Mouse (Mus musculus) forebrain, embryonic 16.5 days (tissue): ENCODE results near the gene Actn1. TPM values are rescaled to one million over a fixed set of nuclear protein-coding genes. Genes with fewer than 3 reads are reported as not detected.
"Not testable (repeated sequence)": the region's sequence is repeated elsewhere in the genome, so short reads cannot be mapped to it uniquely, and the experiment has no call there.

Source experiments
- ATAC-seq: fragments of 200-750 bp; cut with Nextera tagmentation; 2 replicates; pipeline ENCODE4 v1.8.0; 2017; ENCODE audit warnings: mild to moderate bottlenecking, moderate library complexity
- H3K27ac ChIP-seq: fragments of 300-500 bp; sonication (generic); 2 replicates; pipeline ENCODE4 v1.5.1; 2014; ENCODE audit warnings: low read length, control low read depth
- H3K27me3 ChIP-seq: fragments of 300-500 bp; sonication (generic); replicated peaks from 2 replicates; pipeline ENCODE4 v1.6.1; 2014; ENCODE audit warnings: low read length; ENCODE audit not compliant: control insufficient read depth, insufficient read depth
- H3K36me3 ChIP-seq: fragments of 300-500 bp; sonication (generic); 2 replicates; pipeline ENCODE4 v1.6.1; 2014; ENCODE audit not compliant: control insufficient read depth, insufficient read depth
- H3K4me1 ChIP-seq: fragments of 300-500 bp; sonication (generic); replicated peaks from 2 replicates; pipeline ENCODE4 v1.6.1; 2014; ENCODE audit warnings: low read length; ENCODE audit not compliant: control insufficient read depth, insufficient read depth
- H3K4me2 ChIP-seq: fragments of 300-500 bp; sonication (generic); 2 replicates; pipeline ENCODE4 v1.6.1; 2014; ENCODE audit warnings: mild to moderate bottlenecking, low read length, control low read depth
- H3K4me3 ChIP-seq: fragments of 300-500 bp; sonication (generic); replicated peaks from 2 replicates; pipeline ENCODE4 v1.5.1; 2014; ENCODE audit warnings: mild to moderate bottlenecking, low read length, control low read depth
- H3K9ac ChIP-seq: fragments of 300-500 bp; sonication (generic); replicated peaks from 2 replicates; pipeline ENCODE4 v1.6.1; 2014; ENCODE audit warnings: low read depth, low read length, control low read depth
- H3K9me3 ChIP-seq: fragments of 300-500 bp; sonication (generic); 2 replicates; pipeline ENCODE4 v1.6.1; 2016; ENCODE audit warnings: low read length; ENCODE audit not compliant: control insufficient read depth
- WGBS: fragments of 180-500 bp; shearing (Covaris S2); extraction: QIAGEN DNeasy Blood & Tissue Kit; methylation state at CpG from one replicate; pipeline ENCODE4 v1.1.7; 2014; 5-methylcytosine and 5-hydroxymethylcytosine counted together
- polyA plus RNA-seq: library from polyadenylated mRNA; unstranded; fragments of >200 nt; fragmentation: Nextera tagmentation; extraction: Ambion mirVana; gene quantifications from 2 replicates; pipeline ENCODE4 v1.2.1, GENCODE M21; 2015

Actn1 gene
- polyA plus RNA-seq, 1 experiment from 2014 or later = 8.9 TPM

DNA sequence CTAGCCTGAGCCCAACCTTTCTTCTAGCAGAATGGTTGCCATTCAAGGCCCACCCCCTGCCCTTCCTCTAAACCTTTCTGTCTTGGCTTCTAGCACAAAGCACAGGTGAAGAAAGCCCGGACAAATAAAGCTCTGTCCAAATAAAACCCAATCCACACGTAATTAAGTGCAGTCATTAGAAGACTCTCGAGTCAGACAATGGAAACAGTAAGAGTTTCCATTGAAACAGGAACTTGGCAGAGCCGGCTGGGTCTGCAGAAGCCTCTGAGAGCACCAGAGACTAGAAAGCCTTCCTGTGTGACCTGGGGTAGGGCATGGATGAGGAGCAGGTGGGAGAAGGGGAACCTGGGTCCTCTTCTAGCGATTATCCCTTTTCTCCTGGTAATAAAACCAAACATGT lies 25.7 kb upstream of the Actn1 start:
- H3K27ac ChIP-seq = no peak overlapping the region
- H3K4me2 ChIP-seq = no peak overlapping the region
- no peaks in the 10 kb centered on the region for H3K27me3 ChIP-seq
- H3K9ac ChIP-seq = no peak overlapping the region
- no peaks in the 10 kb centered on the region for H3K36me3 ChIP-seq
- no peaks in the 10 kb centered on the region for H3K4me1 ChIP-seq
- no peak overlapping the region for H3K4me3 ChIP-seq
- ATAC-seq = no peak
- H3K9me3 ChIP-seq = no peaks in the 10 kb centered on the region
- 49% methylated on average over 5 of the region's 5 CpGs for WGBS

DNA sequence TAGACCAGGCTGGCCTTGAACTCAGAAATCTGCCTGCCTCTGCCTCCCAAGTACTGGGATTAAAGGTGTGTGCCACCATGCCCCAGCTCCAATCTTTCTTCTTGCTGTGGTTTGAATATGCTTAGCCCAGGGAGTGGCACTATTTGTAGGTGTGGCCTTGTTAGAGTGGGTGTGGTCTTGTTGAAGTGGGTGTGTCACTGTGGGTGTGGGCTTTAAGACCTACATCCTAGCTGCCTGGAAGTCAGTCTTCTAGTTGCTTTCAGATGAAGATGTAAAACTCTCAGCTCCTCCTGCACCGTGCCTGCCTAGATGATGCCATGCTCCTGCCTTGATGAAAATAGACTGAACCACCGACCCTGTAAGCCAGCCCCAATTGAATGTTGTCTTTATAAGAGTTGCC lies 24.1 kb upstream of the Actn1 start:
- 89% methylated on average over 2 of the region's 2 CpGs for WGBS

DNA sequence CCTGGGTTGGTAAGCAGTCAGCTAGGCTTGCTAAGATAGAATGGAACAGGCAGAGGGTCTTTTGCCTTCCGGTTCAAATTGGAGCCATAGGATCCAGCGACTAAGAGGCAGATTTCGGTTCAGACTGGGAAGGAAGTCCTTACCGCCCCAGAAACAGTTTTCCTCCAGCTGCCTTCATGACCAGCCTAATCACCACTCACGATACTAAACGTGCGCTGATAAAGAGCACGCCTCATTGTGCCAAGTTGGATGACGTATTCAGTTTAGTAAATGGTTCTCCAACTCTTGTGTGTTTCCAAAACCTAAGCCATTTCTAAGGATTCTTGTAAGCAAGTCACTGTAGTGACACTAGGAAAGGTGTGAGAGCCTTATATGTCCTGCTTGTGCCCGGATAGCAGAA lies 18.7 kb upstream of the Actn1 start:
- no peak overlapping the region for H3K4me2 ChIP-seq
- H3K27ac ChIP-seq = no peak overlapping the region
- no peaks in the 10 kb centered on the region for H3K4me1 ChIP-seq
- no peaks in the 10 kb centered on the region for H3K9me3 ChIP-seq
- ATAC-seq = no peak
- no peak overlapping the region for H3K9ac ChIP-seq
- no peaks in the 10 kb centered on the region for H3K36me3 ChIP-seq
- no peak overlapping the region for H3K4me3 ChIP-seq
- WGBS = 80% methylated on average over 10 of the region's 10 CpGs
- no peaks in the 10 kb centered on the region for H3K27me3 ChIP-seq

More for the DNA sequence above, 24.1 kb upstream of the Actn1 start:
- H3K9me3 ChIP-seq, H3K4me3 ChIP-seq, ATAC-seq, H3K36me3 ChIP-seq, H3K27me3 ChIP-seq, H3K27ac ChIP-seq, H3K4me1 ChIP-seq, H3K4me2 ChIP-seq, H3K9ac ChIP-seq: not testable (repeated sequence)

DNA sequence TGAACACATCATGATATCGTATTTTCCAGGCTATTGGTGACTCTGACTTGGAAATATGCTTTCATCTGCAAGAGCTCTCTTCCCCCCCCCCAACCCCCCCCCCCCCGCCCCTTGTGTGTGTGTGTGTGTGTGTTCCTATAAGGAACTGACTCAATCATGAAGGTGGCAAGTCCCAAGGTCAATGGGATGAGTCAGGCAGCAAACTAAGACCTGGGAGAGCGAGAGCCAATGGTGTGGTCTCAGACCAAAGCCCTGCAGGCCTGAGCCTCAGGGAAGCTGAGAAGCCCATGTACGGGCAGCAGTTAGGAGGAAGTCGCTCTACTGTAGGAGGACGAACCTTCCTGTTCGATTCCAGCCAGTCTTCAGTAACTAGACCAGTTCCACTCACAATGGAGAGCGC lies 17.3 kb upstream of the Actn1 start:
- 90% methylated on average over 7 of the region's 8 CpGs for WGBS
- Histone ChIP-seq H3K27me3 (no peaks in the 10 kb centered on the region), H3K36me3 (no peaks in the 10 kb centered on the region), H3K27ac (no peak overlapping the region), H3K9ac (no peak overlapping the region), H3K4me1 (peaks cover 6% of the 10 kb centered on the region; the same call in 1 of the 2 replicates), H3K9me3 (no peaks in the 10 kb centered on the region), H3K4me2 (no peak overlapping the region), H3K4me3 (no peak overlapping the region)
- no peak for ATAC-seq

DNA sequence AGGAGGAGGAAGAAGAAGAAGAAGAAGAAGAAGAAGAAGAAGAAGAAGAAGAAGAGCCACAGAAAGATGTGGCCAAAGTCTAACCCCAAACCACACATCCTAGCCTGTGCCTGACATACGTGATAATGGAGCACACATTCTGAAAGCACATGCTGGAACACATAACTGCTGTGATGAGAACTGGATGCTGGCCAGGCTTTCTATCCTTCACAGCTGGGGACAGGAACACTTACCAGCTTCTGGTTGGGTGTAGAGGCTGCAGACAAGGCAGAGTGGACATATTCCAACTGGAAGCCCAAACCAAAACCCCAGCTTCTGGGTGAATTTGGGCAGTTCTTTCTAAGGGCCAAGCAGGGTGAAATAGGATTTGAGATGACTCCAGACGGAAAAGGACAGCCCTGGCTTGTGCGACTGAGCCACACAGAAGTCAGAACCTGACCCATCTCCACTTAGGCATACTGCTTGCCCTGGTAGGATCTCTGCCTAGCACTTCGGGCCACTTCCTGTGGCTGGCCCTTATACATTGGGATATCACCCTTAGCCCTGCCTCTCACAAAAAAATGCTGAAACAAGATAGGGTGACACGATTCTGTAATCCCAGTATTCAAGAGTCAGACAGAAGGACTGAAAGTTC lies 15.1 kb upstream of the Actn1 start:
- Histone ChIP-seq H3K9ac (no peak overlapping the region), H3K9me3 (no peaks in the 10 kb centered on the region), H3K4me3 (no peak overlapping the region), H3K36me3 (no peaks in the 10 kb centered on the region), H3K4me1 (peaks cover 6% of the 10 kb centered on the region; the same call in 1 of the 2 replicates), H3K4me2 (no peak overlapping the region), H3K27me3 (no peaks in the 10 kb centered on the region), H3K27ac (no peak overlapping the region)
- 88% methylated on average over 5 of the region's 5 CpGs for WGBS
- ATAC-seq = no peak

DNA sequence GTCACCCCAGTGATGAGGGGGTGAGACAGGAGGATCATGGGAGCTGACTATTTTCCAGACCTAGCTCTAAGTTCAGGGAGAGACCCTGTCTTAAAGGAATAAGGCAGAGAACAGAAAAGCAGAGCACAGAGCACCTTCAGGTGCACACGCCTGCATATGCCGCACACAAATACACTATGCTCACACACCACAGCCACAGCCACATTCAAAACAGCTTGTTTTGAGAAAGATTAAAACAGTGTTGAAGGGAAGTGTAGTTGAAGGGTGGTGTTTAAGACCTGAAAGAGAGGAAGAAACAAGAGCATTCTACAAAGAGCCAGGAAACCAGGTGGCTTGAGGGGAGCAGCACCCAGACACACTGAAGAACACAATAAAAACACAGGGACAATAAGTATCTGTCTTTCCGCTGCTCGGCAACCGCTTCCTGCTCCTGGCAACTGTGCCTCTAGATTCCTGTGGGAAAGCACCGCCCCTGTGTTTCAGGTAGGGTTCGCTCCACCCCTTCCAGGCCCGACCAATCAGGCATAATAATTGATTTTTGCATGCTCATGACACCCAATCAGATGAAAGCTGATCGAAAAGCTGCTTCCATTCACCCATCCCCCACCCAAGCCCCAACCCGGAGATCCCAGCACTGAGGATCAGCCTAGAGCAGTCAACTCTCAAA lies 13.0 kb upstream of the Actn1 start:
- 0 out of 2 replicates have a peak overlapping the region, but pooled peaks have one; percentile 15 for H3K27ac ChIP-seq
- peak overlapping the region; percentile 30 for H3K4me3 ChIP-seq

DNA sequence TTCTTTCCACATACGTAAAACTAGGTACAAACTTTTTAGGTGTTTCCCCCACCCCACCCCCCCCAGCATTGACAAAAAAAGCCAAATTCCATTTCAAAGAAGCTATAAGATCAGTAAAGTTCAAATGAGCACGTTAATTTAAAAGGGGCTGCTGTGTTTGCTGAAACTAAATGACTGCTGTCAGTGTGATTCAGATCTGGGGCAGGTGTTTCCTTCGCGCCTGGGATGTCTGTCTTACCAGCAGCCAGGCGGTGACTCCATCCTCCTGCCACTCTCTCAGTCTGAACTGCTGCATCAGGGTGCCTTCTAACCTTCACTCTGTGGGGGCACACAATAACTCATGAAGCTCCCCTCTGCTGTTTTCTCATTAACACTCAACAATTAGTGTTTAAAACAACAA lies 11.6 kb upstream of the Actn1 start:
- H3K4me1 ChIP-seq = peaks cover 6% of the 10 kb centered on the region; the same call in 1 of the 2 replicates
- H3K9ac ChIP-seq = no peak overlapping the region
- no peak overlapping the region for H3K4me3 ChIP-seq
- H3K9me3 ChIP-seq = no peaks in the 10 kb centered on the region
- no peaks in the 10 kb centered on the region for H3K27me3 ChIP-seq
- H3K4me2 ChIP-seq = no peak overlapping the region
- no peak overlapping the region for H3K27ac ChIP-seq
- ATAC-seq = no peak
- H3K36me3 ChIP-seq = no peaks in the 10 kb centered on the region
- 32% methylated on average over 5 of the region's 5 CpGs for WGBS

More for the DNA sequence above, 13.0 kb upstream of the Actn1 start:
- Histone ChIP-seq H3K4me2 (peak overlapping the region; percentile 39), H3K36me3 (no peaks in the 10 kb centered on the region), H3K4me1 (peaks cover 6% of the 10 kb centered on the region; the same call in 1 of the 2 replicates), H3K9me3 (no peaks in the 10 kb centered on the region), H3K27me3 (no peaks in the 10 kb centered on the region), H3K9ac (no peak overlapping the region)
- peak; percentile 92 for ATAC-seq
- WGBS = 15% methylated on average over 10 of the region's 10 CpGs

DNA sequence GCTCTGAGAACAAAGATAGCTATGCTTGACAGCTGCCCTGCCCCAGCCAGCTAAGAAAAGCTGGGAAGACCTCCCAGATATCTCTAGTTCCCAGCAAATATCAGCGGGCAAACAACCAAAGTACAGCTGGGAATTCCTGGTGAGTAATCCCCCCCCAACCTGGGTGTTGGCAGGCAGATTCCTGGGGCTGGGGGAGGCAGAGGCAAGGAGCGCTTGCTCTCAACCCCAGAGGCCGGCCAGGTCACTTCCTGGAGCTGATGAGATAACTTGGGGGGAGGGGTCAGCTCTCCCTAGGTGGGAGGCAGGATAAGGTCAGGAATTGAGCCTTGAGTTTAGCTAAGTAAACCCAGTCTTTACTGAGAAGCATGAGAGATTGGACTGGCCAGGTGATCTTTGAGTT lies 10.8 kb upstream of the Actn1 start:
- Histone ChIP-seq H3K9me3 (no peaks in the 10 kb centered on the region), H3K4me3 (no peak overlapping the region), H3K4me2 (no peak overlapping the region), H3K27ac (no peak overlapping the region), H3K36me3 (no peaks in the 10 kb centered on the region), H3K27me3 (no peaks in the 10 kb centered on the region), H3K9ac (no peak overlapping the region), H3K4me1 (peaks cover 6% of the 10 kb centered on the region; the same call in 1 of the 2 replicates)
- WGBS = 22% methylated on average over 3 of the region's 3 CpGs
- ATAC-seq = no peak

DNA sequence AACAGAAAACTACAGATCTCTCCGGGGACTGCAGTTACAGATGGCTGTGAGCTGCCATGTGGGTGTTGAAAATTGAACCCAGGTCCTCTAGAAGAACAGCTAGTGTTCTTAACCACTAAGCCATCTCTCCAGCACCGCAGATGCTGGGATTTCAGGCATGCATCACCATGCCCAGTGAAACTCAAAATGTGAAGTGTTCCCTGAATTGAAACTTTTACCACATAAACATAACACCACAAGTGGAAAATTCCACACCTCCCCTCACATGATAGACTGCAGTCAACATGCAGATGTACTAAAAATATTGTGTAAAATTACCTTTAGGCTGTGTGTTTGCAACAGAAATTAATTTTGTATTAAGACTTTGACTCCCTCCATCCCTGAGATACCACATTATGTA lies 9.1 kb upstream of the Actn1 start:
- Histone ChIP-seq H3K4me2 (no peak overlapping the region), H3K9ac (no peak overlapping the region), H3K36me3 (no peaks in the 10 kb centered on the region), H3K4me1 (peaks cover 6% of the 10 kb centered on the region; the same call in 1 of the 2 replicates), H3K27me3 (no peaks in the 10 kb centered on the region), H3K4me3 (no peak overlapping the region), H3K27ac (no peak overlapping the region), H3K9me3 (no peaks in the 10 kb centered on the region)
- 84% methylated on average over 2 of the region's 2 CpGs for WGBS
- no peak for ATAC-seq
